Mouse (Mus musculus) bone marrow macrophage, adult 2 months (primary cell): ENCODE results near the gene Gnptab.

Experiments
- CTCF ChIP-seq: IDR thresholded peaks from 2 replicates; pipeline ENCODE4 v1.5.1; 2012; ENCODE audit warnings: low read depth, mild to moderate bottlenecking, low read length, moderate library complexity
- POLR2A ChIP-seq: IDR thresholded peaks from 2 replicates; pipeline ENCODE4 v1.6.1; 2012; ENCODE audit warnings: mild to moderate bottlenecking, low read depth, low read length, borderline replicate concordance

GRCm38 (mm10) chr10:88385290-88385689, 6.4 kb downstream of the Gnptab start:
- no peak for TF ChIP-seq CTCF
- no peak for TF ChIP-seq POLR2A
